Mouse (Mus musculus): ENCODE measurements around the gene Dnah1. TPM values are rescaled to one million over a fixed set of nuclear protein-coding genes. Genes with fewer than 3 reads are reported as not detected.

Dnah1 gene
- total RNA-seq, 2 experiments from 2014 or later = 4.1 to 4.7 TPM

DNA sequence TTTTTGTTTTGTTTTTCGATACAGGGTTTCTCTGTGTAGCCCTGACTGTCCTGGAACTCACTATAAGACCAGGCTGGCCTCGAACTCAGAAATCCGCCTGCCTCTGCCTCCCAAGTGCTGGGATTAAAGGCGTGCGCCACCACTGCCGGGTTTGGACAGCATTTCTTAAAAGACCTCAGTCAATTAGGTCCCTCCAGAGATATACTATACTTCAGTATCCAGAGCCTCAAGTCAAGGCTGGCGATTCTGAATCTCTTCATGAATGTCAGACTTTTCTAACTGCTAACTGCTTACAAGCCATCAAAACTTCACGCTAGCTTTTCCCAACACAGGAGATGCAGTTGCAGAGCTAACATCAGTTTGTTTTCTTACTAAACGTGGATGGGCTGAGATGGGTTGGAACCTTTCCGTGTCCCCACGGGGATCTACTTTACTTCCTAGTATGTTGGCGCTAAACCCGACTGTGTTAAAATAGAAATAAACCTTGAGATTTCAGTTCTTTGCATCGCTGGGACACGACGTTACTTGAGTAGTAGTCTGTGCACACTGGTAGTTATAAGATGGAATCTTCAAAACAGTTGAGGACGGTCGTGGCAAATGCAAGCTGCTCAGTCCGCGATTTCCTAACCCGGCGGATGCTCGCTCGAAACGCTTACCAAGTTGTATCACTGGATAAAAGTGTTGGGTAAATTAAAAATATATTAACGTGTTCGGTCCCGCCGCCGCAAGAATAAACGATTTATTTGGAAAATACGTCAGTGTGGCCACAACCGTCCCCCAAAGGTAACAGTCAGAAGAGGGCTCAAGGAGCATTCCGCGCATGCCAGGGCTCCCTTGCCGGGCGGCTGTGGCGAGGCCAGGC is 73.2 kb downstream of the Dnah1 start:
- no peak for DNase-seq (ENCODE audit: low spot score in 2 of 2)
- intact Hi-C loops (cut with DNase I) = loop anchor here (2.0 kb wide), 1 partner anchor 44 kb away; no protein-coding TSS in a partner anchor

DNA sequence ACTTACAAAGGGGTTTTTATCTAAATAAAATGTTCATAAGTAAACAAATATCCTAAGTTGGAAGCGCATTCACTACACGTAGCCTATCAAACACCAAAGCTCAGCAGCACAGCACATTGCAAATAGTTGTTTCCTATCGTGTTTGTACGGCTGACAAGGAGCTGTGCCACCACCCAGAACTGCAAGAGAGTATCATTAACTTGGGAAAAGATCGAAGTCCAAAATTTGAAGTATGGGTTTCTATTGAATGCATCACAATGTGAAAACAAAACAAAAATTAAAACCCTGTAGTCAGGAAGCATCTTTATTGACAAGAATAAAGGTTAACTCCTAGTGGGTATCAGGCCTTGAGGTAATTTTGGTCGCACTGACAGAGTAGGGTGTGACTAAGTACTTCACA is 75.3 kb downstream of the Dnah1 start:
- intact Hi-C loops (cut with DNase I) = no loop called here
- no peak for DNase-seq (ENCODE audit: low spot score in 2 of 2)

DNA sequence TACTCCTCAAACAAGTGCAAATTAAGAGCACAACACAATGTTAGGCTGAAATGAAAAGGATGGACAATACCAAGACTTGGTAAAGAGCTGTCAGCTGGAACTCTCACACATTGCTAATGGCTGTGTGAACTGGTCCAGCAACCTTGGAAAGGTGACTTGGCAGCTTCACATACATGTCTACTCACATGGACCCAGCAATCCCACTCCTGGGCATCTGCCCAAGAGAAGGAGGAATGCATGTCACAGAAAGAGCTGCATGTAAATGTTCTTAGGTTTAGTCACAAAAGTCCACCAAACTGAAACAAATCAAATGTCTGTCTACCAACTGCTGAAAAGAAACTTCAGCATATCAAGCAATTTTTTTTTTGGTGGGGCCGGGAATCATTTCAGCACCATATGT is 77.8 kb downstream of the Dnah1 start:
- intact Hi-C loops (cut with DNase I) = no loop called here
- DNase-seq (ENCODE audit: low spot score in 2 of 2) = no peak

DNA sequence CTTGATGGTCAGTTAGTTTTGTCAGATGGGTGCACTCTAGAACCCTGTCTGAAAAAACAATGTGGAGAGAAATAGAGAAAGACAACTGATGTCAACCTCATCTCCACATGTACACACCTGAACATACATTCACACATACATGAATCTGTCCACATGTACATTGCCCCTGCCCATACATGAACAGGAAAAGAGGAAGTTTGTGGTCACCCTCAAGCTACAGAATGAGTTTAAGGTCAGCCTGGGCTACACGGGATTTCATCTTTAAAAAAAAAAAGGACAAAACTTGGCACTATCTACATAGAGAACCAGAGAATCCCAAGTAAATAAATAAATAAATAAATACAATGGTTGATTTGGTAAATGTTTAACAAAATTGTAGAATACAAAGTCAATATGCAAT is 78.9 kb downstream of the Dnah1 start:
- intact Hi-C loops (cut with DNase I) = no loop called here

DNA sequence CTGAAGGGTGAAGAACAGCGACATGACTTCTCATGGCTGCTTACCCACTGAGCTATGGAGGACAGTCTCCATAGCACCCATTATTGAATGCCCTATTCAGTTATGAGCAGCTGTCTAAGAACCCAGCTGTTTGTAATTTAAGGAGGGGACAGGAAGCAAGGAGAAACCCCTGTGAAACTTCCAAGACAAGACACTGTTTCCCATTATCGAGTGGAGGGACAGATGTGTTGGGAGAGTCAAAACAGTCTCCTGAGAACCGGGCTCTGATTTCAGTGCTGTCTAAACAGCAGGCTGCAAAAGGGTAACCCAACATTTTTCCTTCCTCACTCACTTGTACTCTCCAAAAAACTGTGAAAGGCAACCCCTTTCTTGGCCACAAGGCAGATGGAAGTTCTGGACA is 83.2 kb downstream of the Dnah1 start:
- no peak for DNase-seq (ENCODE audit: low spot score in 2 of 2)
- intact Hi-C loops (cut with DNase I) = no loop called here

More for the DNA sequence above, 78.9 kb downstream of the Dnah1 start:
- no peak for DNase-seq (ENCODE audit: low spot score in 2 of 2)

DNA sequence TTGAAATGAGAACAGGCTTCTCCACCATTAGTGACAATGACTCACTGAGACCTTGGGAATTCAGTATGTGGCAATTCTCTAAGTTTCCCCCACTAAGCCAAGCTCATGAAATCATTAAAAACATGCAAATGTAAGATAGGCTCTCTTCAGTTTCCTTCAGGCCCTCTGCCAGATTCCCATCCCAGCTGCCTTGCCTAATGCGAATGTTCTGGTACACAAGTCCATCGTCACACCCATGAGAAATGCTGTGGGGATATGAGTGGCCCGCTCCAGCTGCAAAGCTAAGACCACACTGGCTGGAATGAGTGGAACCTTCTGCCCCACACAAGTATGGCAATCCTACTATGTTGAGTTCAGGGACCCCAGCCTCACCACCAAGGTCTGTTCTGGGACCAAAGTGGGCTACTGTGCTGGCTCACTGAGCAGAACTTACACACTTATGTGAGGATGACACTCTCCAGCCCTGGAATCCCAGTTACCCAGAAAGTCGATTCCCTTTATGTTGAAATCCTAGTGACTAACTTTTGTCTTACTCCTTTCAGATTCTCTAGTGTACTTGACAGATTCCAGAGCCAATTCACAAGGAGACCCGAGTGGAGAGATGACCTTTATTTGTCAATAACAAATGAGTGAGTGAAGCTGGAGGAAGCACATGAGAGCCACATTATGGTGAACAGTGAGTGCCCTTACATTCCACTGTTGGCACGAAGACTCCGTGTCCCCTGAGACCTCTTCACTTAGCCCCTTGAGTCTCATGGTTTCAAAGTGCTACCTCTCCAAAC is 86.4 kb downstream of the Dnah1 start:
- no peak for DNase-seq (ENCODE audit: low spot score in 2 of 2)
- intact Hi-C loops (cut with DNase I) = no loop called here

DNA sequence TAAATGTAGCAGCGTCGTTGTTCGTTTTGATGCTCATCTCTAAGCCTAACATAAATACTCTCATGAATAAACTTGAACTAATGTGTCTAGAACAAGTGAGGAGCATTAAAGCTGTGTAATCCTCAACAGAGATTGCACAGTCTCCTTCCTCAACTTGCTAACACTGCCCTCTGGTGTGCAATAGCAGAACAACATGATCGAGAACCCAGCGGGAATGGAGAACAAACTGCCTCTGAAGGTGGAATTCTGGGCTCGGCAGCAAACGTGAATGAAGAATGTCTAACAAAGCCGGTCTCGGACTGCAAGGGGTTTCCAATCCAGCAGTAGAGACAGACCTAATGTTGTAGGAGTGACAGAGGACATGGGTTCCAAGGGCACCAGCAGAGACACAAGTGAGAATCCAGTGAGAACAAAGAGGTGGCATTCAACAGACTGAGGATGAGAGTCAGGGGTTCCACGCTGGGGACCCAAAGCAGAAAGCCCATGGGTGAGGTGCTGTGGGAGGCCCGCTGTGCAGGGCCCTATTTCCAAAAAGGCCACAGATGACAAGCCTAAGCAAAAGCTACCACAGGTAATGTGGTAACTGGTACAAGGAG is 89.6 kb downstream of the Dnah1 start:
- DNase-seq (ENCODE audit: low spot score in 2 of 2) = peak; percentile 79 to 83
- intact Hi-C loops (cut with DNase I) = loop anchor here (1.0 kb wide), 1 partner anchor 19 kb away; no protein-coding TSS in a partner anchor

DNA sequence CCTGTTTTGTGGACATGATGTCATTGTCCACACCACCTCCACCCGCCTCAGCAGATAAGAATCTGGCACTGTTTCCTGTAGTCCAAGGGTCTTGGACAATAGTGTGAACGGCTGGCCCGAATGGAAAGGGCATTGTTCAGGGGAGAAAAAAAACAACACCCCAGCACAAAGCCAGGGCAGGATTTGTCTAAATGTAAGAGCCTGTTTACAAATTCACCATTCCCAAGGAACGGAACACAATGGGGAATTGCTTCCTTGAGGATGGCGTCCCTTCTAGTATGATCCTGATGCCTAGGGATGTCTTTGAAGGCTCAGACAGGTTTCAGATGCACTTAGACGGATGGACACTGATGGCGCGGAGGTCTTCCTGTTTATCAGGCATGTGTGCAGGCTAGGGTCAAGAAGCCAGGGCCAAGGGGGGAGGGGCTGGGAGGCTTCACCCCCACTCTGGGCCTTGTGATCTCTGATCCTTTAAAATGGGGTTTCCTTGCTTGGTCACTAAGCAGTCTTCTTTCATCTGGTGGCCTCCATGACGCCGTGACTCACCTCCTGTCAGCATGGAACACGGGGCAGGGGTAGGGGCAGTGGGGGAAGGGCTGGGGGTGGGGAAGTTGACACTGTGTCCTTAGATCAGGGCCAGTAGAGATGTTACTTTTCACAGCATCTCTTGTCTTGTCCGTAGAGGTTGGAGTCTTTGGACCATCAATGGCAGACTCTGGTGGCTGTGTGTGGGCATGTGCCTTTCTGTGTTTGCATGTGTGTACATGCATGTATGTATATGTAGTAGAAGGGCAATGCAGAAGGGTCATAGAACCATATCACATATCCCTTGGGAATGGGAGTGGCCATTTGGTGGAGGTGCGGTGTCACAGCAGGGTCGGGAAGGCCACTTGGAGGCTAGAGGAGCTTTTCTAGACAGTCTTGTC is 90.4 kb downstream of the Dnah1 start:
- no peak for DNase-seq (ENCODE audit: low spot score in 2 of 2)
- intact Hi-C loops (cut with DNase I) = no loop called here

DNA sequence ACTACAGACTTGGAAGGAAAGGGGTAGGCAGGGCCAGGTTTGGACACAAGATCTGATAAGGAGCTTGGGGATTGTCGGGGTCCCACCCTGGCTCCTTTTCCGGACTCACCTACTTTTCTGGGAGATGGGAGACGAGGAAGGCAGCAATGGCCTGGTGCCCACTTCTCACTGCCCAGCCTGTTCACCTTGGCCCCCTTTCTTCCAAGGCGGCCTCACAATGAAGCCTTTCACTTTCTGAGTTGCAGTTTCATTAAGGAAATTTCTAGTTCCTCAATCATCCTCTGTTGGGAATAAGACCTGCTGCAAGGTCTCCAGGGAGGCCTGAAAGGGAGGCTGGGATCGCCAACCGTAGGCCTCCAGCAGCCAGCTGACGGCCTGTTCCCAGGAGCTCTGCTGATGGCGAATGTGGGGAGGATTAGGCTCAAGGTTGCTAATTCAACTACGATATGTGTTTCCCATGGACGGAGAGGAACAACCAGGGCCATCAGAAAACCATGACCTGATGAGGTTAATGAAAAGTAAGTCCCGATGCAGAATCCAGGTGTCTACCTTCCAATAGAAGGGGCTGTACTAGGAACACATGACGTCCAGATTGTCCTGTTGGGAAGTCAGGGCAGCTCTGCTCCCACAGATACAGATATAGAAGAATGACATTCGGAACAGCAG is 91.2 kb downstream of the Dnah1 start:
- DNase-seq (ENCODE audit: low spot score in 2 of 2) = no peak
- intact Hi-C loops (cut with DNase I) = no loop called here

DNA sequence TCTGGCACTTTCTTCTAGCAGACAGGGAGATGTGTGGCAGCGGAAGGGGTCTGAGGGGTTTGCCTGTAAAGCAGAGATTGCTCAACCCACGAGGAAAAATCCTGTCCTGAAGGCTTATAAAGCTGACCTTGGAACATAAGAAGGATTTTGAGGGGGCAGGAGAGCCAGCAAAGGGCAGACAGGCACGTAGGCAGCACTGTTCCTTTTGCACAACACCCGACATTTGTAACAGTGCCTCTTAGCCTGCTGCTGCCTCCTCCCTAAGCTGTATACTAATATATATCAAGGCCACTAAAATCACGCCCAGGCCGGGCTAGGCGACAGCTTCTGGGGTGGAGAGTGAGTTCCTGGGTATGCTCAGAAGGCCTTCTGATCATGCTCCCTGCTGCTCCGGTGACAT is 93.3 kb downstream of the Dnah1 start:
- DNase-seq (ENCODE audit: low spot score in 2 of 2) = no peak
- intact Hi-C loops (cut with DNase I) = no loop called here

DNA sequence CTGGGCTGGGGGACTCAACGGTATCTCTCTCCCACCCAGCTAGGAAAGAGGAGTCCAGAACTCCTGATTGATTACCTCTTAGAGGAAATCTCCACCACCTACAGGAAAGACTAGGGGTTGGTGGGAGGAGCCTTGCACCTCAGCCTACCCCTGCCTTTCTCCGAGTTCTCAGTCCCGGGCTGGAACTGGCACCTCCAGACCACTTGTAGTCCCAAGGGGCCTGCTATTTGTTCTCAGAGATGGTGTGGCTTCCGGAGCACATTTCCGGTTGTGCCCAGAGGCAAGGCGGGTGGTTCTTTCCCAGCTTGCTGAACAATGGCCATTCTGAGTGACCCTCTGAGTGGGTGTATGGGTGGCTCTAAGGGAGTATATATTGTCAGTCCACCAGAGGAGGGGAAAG is 95.5 kb downstream of the Dnah1 start:
- intact Hi-C loops (cut with DNase I) = no loop called here
- DNase-seq (ENCODE audit: low spot score in 2 of 2) = no peak

DNA sequence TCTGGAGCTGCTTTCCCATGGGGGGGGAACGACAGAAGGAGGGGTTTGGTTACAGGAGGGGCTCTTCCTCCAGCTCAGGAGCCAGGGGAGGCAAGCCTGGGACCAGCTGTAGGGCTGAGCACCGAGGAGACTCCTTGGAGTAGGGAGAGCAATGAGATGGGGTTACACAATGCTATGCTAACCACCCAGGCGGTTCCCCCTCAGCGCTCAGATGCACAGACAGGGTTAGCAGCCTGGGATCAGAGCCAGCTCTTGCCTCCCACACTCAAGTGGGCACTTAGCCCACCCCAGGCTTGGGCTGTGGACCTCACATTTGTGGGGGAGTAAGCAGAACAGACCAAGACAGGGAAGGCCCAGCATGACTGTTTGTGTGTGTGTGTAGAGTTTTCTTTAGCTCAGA is 96.7 kb downstream of the Dnah1 start:
- peak; percentile 42 to 66 for DNase-seq (ENCODE audit: low spot score in 2 of 2)
- intact Hi-C loops (cut with DNase I) = no loop called here

DNA sequence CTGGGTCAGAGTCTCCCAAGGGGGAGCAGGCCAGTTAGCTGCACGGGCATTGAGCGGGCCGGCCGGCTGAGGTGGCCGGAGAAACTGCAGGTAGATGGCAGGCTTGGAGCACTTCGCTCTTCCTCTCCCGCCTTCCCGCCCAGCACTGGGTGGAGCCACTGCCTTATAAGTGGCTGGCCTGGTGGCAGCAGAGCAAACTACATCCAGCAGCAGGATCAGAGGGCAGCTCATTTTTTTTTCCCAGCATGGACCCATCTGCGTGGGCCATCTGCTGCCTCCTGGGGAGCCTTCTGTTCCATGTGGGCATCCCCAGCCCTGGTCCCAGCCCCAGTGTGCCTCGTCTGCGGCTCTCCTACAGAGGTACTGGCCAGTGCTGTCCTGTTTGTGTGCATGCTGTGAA is 106.0 kb downstream of the Dnah1 start, which contains the start of gene Sema3g:
Gene Sema3g, plus strand, starts transcription at position 195 of the 400 bp plus-strand sequence.
- no peak for DNase-seq (ENCODE audit: low spot score in 2 of 2)
- intact Hi-C loops (cut with DNase I) = loop anchor here (5.0 kb wide), 2 partner anchors 105 to 120 kb away; partner anchors contain the start of genes Capn7 and Dnah1

DNA sequence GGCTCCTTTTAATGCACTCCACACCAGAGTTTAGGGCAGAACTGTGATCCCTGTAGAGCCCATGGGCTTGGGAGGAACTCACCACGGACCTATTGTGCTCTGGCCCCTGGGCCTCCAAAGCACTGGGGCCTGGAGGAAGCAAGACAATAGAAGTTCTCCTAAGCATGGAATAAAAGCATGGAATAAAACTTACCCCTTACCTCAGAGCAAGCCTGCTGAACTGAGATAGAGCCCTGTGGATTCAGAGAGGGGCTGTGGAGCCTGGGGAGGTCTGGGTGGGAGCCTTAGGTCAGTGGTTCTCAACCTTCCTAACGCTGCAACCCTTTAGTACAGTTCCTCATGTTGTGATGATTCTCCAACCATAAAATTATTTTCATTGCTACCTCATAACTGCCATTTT is 106.8 kb downstream of the Dnah1 start, which contains the start of gene Nisch:
Gene Nisch, minus strand, starts transcription at position 101 of the 400 bp plus-strand sequence.
- DNase-seq (ENCODE audit: low spot score in 2 of 2) = no peak
- intact Hi-C loops (cut with DNase I) = loop anchor here (1.0 to 5.0 kb wide), 3 partner anchors 14 to 120 kb away; partner anchors contain the start of genes Capn7 and Dnah1

DNA sequence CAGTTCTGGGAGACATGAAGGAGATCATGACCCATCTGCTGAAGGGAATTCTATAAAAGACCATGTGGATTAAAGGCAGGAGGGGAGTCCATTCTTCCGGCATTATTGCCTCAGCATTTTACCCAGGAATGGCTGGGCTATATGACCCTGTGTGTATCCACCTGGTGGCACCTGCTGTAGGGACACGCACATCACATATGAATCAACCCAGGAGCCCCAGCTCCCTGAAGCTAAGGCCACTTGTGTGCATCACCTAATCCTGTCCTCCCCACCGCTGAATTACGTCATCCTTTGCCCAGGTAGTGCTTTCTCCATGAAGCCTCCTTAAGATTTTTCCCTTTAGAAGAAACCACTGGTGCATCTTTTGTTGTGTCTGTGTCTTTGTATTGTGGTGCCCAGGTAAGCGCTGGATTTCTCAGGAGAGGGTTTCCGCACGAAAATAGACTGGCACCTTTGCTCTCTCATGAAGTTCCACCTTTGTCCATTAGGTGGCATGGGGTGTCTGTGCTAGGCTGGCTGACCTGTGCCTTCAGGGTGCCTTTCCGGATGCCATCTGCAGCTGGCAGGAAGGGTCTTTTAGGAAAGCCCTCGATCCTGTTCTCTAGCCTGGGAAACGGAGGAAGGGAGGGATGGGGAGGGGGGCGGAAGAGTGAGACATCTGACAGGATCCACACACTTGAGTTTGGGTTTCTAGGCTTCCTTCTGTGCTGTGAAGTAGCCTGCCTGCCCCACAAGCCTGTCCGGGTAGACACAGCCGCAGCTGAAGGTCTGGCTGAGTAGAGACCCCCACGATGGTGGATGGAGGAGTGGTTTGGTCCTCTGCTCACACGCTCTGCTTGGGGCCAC is 108.3 kb downstream of the Dnah1 start:
- intact Hi-C loops (cut with DNase I) = loop anchor here (1.0 to 5.0 kb wide), 4 partner anchors 16 to 122 kb away; partner anchors contain the start of genes Capn7 and Dnah1
- DNase-seq (ENCODE audit: low spot score in 2 of 2) = peak; percentile 56 to 59

DNA sequence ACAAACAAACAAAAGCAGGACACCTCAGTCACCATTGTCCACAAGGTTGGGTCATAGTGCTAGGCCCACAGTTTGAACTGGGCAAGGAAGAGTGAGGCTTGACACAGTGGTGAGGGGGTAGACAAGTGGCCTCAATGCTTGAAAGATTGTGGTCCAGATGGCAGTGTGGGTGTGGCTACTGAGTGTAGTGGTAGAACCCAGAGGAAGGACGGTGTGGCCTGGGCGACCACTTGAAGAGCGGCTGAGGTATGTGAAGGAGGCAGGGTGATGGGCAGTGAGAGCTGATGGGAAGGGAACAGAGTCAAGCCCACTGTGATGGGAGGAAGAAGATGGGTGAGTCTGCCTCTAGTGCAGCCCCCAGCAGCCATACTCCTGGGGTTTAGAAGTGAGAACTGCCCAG is 109.0 kb downstream of the Dnah1 start:
- intact Hi-C loops (cut with DNase I) = loop anchor here (1.0 to 5.0 kb wide), 3 partner anchors 20 to 123 kb away; partner anchors contain the start of genes Capn7 and Dnah1
- no peak for DNase-seq (ENCODE audit: low spot score in 2 of 2)

DNA sequence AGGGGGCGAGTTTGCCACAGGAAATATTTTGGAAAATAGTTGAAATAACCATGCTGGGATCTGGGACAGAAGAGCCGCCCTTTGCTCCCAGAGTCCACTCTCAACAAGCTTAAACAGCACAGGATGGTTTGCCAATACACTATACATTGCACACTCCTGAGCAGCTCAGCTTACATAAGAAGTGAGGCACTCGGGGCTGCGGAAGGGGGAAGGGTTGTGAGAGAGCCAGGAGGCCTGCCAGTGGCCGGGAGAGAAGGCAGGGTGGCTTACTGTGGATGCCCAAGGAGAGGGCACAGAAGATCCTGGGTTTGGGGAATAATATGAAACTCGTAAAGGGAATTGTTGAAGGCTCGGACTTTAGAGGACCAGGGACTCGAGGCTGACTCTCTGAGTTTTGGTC is 109.8 kb downstream of the Dnah1 start:
- intact Hi-C loops (cut with DNase I) = no loop called here
- no peak for DNase-seq (ENCODE audit: low spot score in 2 of 2)
